Mouse (Mus musculus) bone marrow, adult 2 months (tissue): ENCODE data around the gene Ush2a.

Source experiments
- CTCF ChIP-seq: fragments of 200-500 bp; IDR thresholded peaks from 2 replicates; pipeline ENCODE4 v1.5.1; 2011; ENCODE audit warnings: low read length, control low read depth; ENCODE audit not compliant: control insufficient read depth, insufficient read depth
- POLR2A ChIP-seq: fragments of 200-500 bp; IDR thresholded peaks from 2 replicates; pipeline ENCODE4 v1.6.1; 2011; ENCODE audit warnings: low read depth, mild to moderate bottlenecking, control low read depth, low read length, borderline replicate concordance; ENCODE audit not compliant: control insufficient read depth

- TF ChIP-seq CTCF: no peak
- no peak for TF ChIP-seq POLR2A
Measured at GRCm38 (mm10) chr1:188763761-188764160, 501.9 kb downstream of the Ush2a start.
